Mouse (Mus musculus) retina, adult 2 months (tissue): ENCODE measurements at regions not wholly inside any gene's neighbourhood (a gene's known extent, or its start where the extent isn't known, plus 50 kb on each side); places are given as distances from the start of the nearest gene placed in this dataset.
"Not testable (repeated sequence)": the region's sequence is repeated elsewhere in the genome, so short reads cannot be mapped to it uniquely, and the experiment has no call there.

Experiments
- DNase-seq: peaks from one replicate; pipeline ENCODE4 v3.0.0-alpha.2; 2012; ENCODE audit warnings: low read depth, low spot score

DNA sequence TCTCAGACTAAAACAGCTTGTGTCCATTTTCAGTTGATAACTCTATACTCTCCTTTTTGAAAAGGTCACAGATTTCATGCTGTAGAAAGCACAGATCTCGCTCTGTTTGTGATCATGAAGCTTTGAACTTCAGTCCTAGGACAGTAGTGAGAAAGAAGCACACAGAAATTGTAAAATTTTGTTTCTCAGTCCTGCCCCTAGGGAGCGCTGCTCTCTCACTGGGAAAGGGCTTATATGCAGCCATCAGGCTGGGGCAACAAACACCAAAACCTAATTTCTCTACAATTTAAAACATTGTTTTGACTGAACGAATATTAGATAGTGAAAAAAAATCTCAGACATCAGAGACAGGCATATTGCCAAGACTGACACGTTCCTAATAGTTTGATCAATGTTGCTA is 534.7 kb upstream of the Olfr1507 start:
- DNase-seq, result not testable (repeated sequence)

DNA sequence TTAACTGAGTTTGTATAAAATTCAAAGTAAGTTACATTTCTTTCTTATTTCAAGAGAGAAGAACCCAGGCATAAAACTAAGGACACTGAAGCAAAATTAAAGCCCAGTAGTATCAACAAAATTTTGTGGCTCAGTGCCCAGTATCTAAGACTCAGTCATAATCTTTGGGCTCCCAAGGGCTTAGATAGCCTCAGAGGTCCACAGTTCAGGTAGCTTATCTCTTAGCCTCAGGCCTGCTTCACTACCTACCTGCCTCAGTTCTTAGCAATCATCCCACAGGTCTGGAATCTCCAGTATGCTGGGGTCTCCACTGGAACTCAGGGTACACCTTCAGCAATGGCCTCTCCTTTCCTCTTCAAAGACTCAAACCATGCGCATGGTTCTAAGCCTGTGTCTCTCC is 531.4 kb upstream of the Olfr1507 start:
- DNase-seq, result not testable (repeated sequence)

DNA sequence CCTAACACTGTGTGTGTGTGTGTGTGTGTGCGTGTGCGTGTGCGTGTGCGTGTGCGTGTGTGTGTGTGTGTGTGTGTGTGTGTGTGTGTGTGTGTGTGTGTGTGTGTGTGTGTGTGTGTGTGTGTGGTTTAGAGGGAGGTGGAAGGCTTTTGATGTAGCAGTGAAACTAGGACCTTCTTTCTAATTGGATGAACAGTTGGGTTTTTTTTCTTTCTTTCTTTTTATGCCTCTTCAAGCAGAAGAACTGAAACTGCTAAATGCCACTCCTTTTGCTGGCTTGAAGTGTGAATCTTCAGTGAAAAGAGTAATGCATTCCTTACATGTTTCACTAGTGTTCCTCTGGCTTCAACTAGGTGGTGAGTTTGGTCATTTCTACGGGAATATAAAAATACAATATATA is 524.6 kb upstream of the Olfr1507 start:
- DNase-seq, result not testable (repeated sequence)

DNA sequence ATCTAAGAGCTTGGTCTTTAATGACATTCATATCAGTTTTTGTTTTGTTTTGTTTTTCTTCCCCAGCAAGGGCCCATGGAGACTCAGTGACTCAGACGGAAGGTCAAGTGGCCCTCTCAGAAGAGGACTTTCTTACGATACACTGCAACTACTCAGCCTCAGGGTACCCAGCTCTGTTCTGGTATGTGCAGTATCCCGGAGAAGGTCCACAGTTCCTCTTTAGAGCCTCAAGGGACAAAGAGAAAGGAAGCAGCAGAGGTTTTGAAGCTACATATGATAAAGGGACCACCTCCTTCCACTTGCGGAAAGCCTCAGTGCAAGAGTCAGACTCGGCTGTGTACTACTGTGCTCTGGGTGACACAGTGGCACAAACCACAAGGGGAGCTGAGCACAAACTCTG is 512.2 kb upstream of the Olfr1507 start:
- not testable (repeated sequence) for DNase-seq

DNA sequence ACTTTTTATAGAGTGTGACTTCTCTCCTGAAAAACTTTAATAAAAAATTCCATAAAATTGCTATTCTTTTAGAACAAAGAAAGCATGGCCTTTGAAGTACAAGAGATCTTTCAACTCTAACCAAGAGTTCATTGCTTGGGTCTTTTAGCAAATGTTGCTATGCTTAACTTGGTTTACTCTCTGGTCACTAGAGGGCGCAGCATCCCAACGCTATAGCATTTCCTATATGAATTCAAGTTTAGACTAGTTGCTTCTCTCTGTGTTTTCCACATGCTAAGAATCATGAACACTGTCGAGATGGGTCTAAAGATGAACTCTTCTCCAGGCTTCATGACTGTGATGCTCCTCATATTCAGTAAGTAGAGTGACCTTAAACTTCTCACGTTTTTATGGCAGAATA is 511.8 kb upstream of the Olfr1507 start:
- not testable (repeated sequence) for DNase-seq

DNA sequence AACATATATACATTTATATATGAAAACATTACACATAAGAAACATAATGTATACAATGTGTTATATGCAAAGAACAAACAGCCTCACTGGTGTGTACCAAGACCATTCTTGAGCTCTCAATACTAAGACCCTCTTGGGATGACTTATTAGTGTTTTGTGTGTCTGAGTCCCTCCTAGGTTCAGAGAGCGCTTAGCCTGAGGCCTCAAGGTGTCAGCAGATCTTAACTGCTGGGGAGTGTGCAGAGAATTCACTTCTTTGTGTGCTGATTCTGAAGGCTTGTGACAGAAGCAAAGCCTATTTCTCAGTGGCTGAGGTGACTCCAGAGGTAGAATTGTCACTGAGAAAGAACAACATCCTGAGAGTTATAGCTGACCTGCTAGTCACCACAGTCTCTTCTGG is 505.7 kb upstream of the Olfr1507 start:
- DNase-seq, result not testable (repeated sequence)

DNA sequence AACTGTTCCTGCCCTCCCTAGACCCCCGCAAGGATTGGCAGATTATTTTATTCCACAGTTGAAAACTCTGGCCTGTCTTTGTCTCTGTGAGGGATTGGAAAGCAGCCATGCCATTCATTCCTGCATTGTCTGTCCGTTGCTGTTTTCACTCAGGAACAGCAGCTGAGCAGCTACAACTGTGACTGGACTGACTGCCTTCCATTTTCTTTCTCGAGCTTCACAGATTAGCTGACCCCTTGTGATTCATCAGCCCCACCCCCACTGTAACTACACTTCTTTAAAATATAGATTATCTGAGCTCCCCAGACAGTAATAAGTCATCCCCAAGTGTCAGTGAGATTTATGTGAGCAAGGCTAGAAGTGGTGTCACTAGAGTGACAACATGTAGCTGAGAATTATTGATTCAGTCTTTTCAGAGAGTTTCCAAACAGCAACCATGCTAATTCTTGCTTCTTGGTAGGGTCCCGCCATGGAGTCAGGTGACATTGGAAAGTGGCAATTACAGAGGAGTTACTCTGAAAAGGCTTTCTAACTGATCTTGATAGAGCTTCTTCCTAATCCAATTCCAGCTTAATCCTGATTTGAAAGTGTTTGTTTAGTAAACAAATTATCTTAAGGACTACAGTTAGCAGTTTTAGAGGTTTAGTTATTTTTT is 496.7 kb upstream of the Olfr1507 start:
- DNase-seq, result not testable (repeated sequence)

DNA sequence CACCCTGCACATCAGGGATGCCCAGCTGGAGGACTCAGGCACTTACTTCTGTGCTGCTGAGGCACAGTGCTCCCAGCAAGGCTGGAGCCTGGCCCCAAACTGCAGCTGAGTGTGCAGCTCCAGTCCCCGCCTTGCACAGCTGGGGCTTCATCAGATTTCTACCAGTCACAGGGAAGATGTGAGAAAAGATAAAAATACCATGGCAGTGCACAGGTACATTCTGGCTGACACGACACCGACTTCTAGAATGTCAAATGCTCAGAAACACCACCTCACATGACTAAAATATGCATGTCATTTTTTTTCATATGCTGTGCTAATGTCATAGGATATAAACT is 495.7 kb upstream of the Olfr1507 start:
- not testable (repeated sequence) for DNase-seq

DNA sequence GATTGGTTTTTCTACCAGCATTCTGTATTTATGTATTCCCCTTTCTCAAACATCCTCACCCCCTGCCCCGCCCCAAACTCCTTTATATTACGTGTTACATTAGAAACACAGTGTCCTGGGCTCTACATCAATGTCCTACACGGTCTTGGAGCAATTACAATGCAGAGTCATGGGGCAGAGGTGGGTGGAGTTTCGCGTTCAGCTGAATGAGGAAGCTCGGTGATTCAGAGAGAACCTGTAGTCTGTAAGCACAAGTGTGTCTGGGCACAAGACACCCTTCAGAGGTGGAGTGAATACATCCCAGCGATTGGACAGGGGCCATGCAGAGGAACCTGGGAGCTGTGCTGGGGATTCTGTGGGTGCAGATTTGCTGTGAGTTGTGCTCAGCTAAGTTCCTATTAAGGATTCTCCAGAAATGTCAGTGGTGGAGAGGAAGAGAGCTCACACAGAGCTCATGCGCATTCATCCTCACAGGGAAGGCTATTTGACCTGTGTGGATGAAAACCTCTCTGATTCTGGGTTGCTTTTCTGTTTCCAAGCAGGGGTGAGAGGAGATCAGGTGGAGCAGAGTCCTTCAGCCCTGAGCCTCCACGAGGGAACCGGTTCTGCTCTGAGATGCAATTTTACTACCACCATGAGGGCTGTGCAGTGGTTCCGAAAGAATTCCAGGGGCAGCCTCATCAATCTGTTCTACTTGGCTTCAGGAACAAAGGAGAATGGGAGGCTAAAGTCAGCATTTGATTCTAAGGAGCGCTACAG is 495.2 kb upstream of the Olfr1507 start:
- not testable (repeated sequence) for DNase-seq

DNA sequence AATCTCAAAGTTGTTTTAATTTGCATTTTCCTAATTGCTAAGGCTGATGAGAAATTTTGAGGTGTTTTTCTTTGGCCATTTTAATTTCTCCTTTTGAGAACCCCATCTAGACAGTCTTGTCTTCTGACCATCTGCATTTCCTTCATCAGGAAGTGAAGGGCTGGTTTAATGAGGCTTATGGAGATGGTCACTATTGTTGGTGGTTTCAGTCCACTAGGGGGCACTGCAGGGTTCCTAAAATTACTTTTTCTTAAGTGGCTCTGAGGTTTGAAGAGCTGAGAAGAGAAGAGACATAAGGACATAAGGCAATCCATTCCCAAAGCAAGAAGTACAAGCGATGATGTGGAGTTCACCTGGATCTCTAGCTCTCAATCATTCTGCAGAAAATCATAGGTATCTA is 494.4 kb upstream of the Olfr1507 start:
- DNase-seq, result not testable (repeated sequence)

DNA sequence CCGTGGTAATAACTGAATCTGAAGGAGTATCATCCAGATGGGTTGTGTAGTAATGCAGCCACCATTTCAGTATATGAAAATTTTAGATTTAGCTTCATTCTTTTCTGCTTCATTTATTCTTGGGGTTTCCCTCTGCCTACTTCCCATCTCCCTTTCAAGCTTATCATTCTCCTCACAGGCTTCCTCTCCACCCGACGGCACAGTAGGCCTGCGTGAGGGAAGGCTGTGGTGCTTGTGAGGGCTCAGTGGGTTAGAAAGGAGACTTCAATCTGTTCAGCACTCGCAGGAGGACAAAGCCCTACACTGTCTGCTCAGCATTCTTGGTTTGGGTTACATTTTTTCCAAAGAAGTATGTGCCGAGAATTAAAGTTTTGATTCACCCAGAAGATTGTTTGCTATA is 493.0 kb upstream of the Olfr1507 start:
- DNase-seq, result not testable (repeated sequence)

DNA sequence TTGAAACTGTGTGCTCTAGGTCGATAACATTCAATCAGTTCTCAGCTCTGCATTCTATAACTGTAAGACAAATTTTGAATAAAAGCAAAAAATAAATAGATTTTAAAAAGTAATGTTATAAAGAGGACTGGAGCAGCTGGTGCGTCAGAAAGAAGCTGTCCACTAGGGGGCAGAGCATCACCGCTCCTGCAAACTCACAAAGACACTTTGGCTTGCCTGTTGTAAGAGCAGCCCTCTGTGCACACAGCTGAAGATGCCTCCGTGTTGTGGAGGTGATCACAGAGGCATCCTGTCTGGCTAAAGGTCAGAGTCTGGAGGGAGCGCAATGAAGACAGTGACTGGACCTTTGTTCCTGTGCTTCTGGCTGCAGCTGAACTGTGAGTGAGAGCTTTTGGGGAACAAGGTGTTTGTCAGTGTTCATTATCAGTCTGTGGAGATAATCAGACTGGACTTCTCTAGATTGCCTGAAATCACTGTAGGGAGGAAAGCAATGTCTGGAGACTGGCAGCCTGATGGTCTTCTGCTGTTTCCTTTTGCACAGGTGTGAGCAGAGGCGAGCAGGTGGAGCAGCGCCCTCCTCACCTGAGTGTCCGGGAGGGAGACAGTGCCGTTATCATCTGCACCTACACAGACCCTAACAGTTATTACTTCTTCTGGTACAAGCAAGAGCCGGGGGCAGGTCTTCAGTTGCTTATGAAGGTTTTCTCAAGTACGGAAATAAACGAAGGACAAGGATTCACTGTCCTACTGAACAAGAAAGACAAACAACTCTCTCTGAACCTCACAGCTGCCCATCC is 476.9 kb upstream of the Olfr1507 start:
- DNase-seq, result not testable (repeated sequence)

DNA sequence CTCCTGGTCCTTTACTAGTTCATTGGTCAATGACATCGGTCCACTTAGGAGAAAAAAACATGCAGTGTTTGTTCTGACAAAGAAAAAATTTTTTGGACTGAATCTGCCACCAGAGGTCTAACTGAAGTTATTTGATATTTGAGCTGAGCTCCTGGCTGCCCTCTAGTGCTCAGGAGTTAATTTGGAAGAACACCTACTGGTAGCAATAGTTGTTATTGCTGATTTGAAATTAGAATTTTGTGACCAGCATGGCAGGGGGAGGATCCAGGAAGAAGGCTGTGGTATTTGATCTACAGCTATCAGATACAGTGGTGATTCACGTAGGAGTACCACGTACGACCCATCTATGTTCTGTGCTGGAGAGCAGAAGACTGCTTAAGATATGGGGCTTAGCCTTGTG is 466.6 kb upstream of the Olfr1507 start:
- not testable (repeated sequence) for DNase-seq

DNA sequence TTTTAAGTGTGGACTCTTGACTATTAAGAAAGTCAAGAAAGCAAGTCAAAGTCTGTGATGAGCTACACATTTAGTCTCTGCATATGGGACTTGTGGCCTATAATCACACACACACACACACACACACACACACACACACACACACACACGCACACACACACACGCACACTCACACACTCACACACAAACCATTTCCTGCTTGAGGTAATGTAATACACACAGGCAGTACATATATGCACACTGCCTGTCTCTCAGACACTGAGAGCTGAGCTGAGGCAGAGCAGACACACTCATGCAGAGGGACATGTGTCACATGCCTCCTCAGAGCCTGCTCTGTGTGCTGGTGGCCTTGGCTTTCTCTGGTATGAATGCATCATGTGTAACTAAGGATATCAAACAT is 461.0 kb upstream of the Olfr1507 start:
- not testable (repeated sequence) for DNase-seq

DNA sequence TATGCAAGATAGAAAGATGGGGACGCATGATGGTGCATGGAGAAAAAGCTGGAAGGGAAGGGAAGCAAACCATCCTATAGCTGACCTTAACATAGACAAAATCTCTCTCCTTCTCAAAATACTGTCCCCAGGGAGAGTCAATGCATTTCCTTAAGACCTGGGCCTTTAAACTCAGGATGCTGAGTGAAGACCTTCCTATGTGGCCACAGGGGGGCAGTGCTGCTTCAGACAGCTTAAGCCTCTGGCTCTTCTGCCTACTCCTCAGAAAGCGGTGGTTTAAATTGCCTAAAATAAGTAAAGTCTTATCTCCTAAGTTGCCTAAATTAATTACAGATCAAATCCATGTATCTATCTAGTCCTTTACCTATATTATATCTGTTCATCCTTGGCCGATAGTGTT is 449.4 kb upstream of the Olfr1507 start:
- not testable (repeated sequence) for DNase-seq

DNA sequence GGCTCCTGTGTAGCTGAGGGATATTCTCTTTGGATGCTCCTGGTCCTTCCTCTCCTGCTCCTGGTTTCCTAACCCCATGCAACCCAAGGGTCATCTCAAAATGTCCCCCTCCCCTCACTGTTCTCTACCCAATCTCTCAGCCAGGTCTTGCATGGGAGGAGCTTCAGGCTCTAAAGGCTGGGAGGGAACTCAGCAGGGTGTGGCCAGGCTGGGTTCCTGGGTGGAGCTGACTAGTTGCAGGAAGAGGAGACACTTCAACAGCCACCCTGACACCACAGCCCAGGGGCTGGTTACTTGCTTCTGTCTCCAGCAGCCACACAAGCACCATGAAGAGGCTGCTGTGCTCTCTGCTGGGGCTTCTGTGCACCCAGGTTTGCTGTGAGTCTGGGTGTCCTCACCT is 446.9 kb upstream of the Olfr1507 start:
- not testable (repeated sequence) for DNase-seq

DNA sequence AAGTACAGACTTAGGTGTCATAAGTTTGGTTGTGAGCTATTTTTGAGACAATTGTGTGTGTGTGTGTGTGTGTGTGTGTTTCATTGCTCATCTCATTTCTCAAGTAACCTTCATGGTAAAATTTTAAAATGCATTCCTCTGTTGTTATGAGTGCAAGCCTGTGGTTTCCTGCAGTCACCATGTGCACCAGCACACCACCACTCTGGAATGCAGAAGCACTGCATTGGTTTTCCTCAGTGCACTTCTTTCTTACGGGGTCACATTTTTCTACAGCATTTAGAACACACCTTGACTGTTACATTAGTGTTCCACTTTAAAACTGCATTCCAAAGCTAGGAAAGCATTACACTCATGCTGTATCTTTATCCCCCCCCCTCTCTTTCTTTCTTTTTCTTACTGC is 446.2 kb upstream of the Olfr1507 start:
- DNase-seq, result not testable (repeated sequence)

DNA sequence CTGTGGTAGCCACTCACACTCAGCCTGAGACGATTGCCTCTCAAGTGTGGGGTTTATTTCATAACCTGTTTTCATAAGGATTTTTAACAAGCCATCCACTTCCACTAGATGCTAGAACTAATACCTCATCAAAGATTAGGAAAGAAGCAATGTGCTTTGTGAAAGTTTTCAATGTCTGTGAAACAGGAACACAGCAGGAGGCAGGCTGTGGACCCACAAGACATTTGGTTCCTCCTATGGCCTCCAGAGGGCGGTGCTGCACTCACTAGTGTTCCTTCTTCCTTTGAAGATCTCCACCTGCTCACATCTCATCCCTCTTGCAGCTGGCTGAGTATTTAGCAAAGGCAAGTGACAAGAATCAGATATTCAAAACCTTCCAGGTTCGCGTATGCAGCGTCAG is 424.6 kb upstream of the Olfr1507 start:
- DNase-seq, result not testable (repeated sequence)

DNA sequence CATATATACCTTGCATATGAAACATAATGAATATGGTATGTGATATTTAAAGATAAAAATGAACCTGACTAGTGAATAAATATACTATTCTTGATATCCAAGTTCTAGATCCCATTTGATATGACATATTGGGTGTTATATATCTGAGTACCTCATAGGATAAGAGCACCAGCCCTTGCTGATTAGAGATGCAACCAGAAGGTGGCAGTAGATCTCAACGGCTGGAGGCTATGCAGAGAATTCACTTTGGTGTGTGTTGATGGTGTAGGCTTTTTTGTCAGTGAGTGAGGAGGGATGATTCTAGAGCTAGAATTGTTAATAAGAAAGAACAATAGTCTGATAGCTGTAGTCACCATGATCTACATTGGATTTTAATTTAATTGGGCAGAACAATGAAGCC is 418.3 kb upstream of the Olfr1507 start:
- not testable (repeated sequence) for DNase-seq

DNA sequence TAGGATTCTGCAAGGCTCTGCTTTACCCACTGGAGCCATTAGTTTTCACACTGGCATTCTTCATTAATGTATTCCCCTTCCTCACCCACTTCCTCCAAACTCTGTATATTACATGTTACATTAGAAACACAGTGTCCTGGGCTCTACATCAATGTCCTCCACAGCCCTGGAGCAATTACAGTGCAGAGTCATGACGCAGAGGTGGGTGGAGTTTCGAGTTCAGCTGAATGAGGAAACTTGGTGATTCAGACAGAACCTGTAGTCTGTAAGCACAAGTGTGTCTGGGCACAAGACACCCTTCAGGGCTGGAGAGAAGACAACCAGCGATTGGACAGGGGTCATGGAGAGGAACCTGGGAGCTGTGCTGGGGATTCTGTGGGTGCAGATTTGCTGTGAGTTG is 404.1 kb upstream of the Olfr1507 start:
- DNase-seq, result not testable (repeated sequence)

DNA sequence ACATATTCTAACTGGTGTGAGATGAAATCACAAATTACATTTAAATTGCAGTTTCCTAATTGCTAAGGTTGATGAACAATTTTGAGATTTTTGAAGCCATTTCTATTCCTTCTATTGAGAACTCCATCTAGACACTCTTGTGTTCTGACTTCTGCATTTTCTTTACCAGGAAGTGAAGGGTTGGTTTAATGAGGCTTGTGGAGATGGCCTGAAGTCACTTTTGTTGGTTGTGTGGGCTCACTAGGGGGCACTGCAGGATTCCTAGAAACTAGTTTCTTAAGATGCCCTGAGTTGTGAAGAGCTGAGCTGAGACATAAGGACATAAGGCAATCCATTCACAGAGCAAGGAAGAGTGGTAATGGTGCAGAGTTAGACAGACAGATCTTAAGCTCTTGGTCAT is 402.8 kb upstream of the Olfr1507 start:
- DNase-seq, result not testable (repeated sequence)

DNA sequence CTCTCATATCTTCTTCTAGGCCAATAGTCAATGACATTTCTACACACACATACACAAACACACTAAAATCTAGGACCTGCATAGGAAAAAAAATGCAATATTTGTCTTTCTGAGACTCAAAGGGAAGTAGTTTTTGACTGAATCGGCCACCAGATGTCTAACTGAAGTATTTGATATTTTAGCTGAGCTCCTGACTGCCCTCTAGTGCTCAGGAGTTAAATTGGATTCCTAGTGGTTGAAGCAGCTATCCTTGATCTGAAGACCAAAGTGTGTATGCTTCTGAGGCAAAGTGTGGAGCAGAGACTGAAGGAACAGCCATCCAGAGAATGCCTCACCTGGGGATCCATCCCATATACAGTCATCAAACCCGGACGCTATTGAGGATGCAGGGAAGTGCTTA is 384.4 kb upstream of the Olfr1507 start:
- not testable (repeated sequence) for DNase-seq
